Mouse (Mus musculus) urinary bladder, adult 2 months (tissue): ENCODE data around the gene Elmo3. TPM values are rescaled to one million over a fixed set of nuclear protein-coding genes. Genes with fewer than 3 reads are reported as not detected.

Experiments
- DNase-seq: peaks from one replicate; pipeline ENCODE4 v3.0.0; 2022; ENCODE audit warnings: low spot score
- polyA plus RNA-seq: library from polyadenylated mRNA; depleted of rRNA; stranded (reverse); fragments of >200 nt; gene quantifications from 2 replicates; pipeline ENCODE4 v1.2.3, GENCODE M21; 2012; rRNA removed

Elmo3 gene
- 25.2 and 29.0 TPM in 2 replicates for polyA plus RNA-seq

GRCm38 (mm10) chr8:105305211-105306145 lies at the start of gene Elmo3:
Gene Elmo3, plus strand, starts transcription at chr8:105305601.
- DNase-seq = peak; percentile 76

- no peak for DNase-seq
These were observed 47.9 kb upstream of the Elmo3 start for GRCm38 (mm10) chr8:105257318-105258114.

GRCm38 (mm10) chr8:105258911-105259720 lies 46.3 kb upstream of the Elmo3 start:
- no peak for DNase-seq

GRCm38 (mm10) chr8:105259721-105260320 lies 45.6 kb upstream of the Elmo3 start:
- DNase-seq = no peak

- no peak for DNase-seq
These were observed 44.9 kb upstream of the Elmo3 start for GRCm38 (mm10) chr8:105260371-105261099.

- no peak for DNase-seq
These were observed 43.9 kb upstream of the Elmo3 start for GRCm38 (mm10) chr8:105261326-105261980.

- no peak for DNase-seq
These were observed 42.0 kb upstream of the Elmo3 start for GRCm38 (mm10) chr8:105263244-105263912.

GRCm38 (mm10) chr8:105264024-105264982 lies 41.1 kb upstream of the Elmo3 start, which contains the start of the genes Tradd and Fbxl8:
Gene Tradd, minus strand, starts transcription at chr8:105264609.
Gene Fbxl8, plus strand, starts transcription at chr8:105264648.
- DNase-seq = peak; percentile 69

GRCm38 (mm10) chr8:105265128-105265527 lies 40.3 kb upstream of the Elmo3 start:
- no peak for DNase-seq

GRCm38 (mm10) chr8:105266775-105267174 lies 38.6 kb upstream of the Elmo3 start:
- DNase-seq = no peak

GRCm38 (mm10) chr8:105268342-105269074 lies 36.9 kb upstream of the Elmo3 start:
- no peak for DNase-seq

GRCm38 (mm10) chr8:105269075-105269458 lies 36.3 kb upstream of the Elmo3 start:
- no peak for DNase-seq

GRCm38 (mm10) chr8:105269461-105269947 lies 35.9 kb upstream of the Elmo3 start, which contains the start of gene Hsf4:
Gene Hsf4, plus strand, starts transcription at chr8:105269801.
- no peak for DNase-seq

- no peak for DNase-seq
These were observed 35.1 kb upstream of the Elmo3 start for GRCm38 (mm10) chr8:105270101-105270915.

- no peak for DNase-seq
These were observed 34.5 kb upstream of the Elmo3 start for GRCm38 (mm10) chr8:105270916-105271186.

GRCm38 (mm10) chr8:105275387-105275786 lies 30.0 kb upstream of the Elmo3 start:
- DNase-seq = no peak

GRCm38 (mm10) chr8:105275840-105276239 lies 29.6 kb upstream of the Elmo3 start, which contains the start of gene Nol3:
Gene Nol3, plus strand, starts transcription at chr8:105276140.
- DNase-seq = no peak
